Mouse (Mus musculus): Measurements from ENCODE around the gene Tnfsf9. TPM values are rescaled to one million over a fixed set of nuclear protein-coding genes. Genes with fewer than 3 reads are reported as not detected.

The Tnfsf9 gene
- polyA plus RNA-seq, 1 experiment from 2014 or later: 5.3 TPM

DNA sequence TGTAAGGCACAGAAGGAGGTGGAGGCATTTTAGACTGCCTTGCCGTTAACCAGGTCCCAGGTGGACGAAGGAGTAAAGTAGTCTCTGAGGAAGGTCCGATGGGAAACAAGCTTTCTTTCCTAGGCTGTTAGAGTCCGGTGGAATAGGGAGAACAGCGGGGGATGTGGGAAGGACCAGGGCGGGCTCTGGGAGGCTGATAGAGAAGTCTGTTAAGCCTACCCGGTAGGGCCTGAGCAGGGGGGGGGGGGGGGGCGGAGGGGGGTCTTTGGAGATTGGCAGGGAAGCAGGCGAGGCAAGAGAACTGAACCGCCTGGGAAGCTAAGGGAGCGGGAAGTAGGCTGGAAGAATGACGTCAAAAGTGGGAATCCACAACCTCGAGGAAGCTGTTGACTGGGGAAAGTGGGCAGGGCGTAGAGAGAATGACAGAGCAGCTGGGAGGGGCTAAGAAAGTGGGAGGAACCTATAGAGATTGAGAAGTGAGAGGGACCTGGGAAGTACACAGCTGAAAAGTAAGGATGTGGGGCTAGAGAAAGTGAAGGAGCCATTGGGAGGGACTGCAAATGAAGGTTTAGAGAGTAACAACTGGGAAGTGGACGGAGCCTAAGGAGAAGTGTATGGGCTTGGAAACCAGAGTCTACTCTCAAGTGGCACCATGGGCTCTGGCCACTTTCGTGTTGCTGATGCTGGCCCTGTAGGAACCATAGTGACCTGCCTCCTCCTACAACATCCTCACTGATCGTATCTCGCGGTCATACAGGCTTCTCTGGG, 9.1 kb upstream of the Tnfsf9 start:
- Histone ChIP-seq H3K9me3 (replicated peaks) (no peaks in the 10 kb centered on the region), H3K4me3 (peak overlapping the region; percentile 24), H3K27ac (ENCODE audit: poor library complexity, severe bottlenecking) (no peak overlapping the region), H3K9ac (peak overlapping the region; percentile 32; the same call in 1 of the 2 replicates), H3K4me1 (replicated peaks) (peaks cover 5% of the 10 kb centered on the region), H3K27me3 (replicated peaks) (peaks cover 5% of the 10 kb centered on the region), H3K36me3 (no peaks in the 10 kb centered on the region), H3K4me2 (peak overlapping the region; percentile 56)
- WGBS: 3% methylated on average over 18 of the region's 19 CpGs
- ATAC-seq (ENCODE audit: insufficient number of reproducible peaks, low FRiP score): peak; percentile 72

DNA sequence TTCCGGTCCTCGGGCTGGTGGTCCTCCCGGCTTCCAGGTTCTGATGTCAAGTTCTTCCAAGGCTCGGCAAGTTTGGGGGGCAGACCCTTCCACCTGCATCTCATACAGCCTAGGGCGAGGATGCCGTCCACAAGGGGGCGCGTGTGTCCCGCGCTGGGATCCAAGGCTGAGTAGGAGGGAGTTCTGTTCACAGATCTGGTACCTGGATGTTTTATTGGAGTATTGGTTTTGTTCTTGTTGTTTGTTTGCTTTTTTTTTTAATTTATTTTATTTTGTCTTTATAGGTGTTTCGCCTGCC, 8.6 kb upstream of the Tnfsf9 start:
- Histone ChIP-seq H3K4me1 (replicated peaks) (peaks cover 5% of the 10 kb centered on the region), H3K36me3 (no peaks in the 10 kb centered on the region), H3K27ac (ENCODE audit: poor library complexity, severe bottlenecking) (no peak overlapping the region), H3K4me2 (peak overlapping the region; percentile 56), H3K9ac (no peak overlapping the region), H3K27me3 (replicated peaks) (peaks cover 5% of the 10 kb centered on the region), H3K9me3 (replicated peaks) (no peaks in the 10 kb centered on the region), H3K4me3 (peak overlapping the region; percentile 24)
- peak; percentile 74 for ATAC-seq (ENCODE audit: insufficient number of reproducible peaks, low FRiP score)
- whole genome bisulfite sequencing: under 1% methylated on average over 11 of the region's 11 CpGs

DNA sequence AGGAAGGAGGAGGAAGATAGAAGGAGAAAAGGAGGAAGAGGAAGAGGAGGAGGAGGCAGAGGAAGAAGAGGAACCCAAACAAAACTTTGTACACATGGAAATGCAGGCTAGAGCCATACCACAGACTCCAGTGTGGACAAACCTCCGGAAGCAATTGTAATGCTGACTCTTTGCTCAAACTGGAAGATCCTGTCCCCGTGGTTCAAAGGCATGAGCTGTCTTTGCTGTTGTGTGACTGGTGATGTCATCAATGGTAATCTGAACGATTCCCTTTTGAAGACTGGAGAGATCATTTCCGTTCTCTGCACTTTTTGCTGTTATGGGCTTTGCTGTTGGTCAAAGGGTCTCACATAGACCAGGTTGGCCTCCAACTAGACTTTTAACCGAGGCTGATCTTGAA, 6.8 kb upstream of the Tnfsf9 start:
- Histone ChIP-seq H3K4me1 (replicated peaks) (peaks cover 5% of the 10 kb centered on the region), H3K36me3 (no peaks in the 10 kb centered on the region), H3K27ac (ENCODE audit: poor library complexity, severe bottlenecking) (no peak overlapping the region), H3K4me2 (no peak overlapping the region), H3K9ac (no peak overlapping the region), H3K27me3 (replicated peaks) (peaks cover 5% of the 10 kb centered on the region), H3K4me3 (no peak overlapping the region), H3K9me3 (replicated peaks) (no peaks in the 10 kb centered on the region)
- ATAC-seq (ENCODE audit: insufficient number of reproducible peaks, low FRiP score): no peak
- 73% methylated on average over 5 of the region's 5 CpGs for WGBS

DNA sequence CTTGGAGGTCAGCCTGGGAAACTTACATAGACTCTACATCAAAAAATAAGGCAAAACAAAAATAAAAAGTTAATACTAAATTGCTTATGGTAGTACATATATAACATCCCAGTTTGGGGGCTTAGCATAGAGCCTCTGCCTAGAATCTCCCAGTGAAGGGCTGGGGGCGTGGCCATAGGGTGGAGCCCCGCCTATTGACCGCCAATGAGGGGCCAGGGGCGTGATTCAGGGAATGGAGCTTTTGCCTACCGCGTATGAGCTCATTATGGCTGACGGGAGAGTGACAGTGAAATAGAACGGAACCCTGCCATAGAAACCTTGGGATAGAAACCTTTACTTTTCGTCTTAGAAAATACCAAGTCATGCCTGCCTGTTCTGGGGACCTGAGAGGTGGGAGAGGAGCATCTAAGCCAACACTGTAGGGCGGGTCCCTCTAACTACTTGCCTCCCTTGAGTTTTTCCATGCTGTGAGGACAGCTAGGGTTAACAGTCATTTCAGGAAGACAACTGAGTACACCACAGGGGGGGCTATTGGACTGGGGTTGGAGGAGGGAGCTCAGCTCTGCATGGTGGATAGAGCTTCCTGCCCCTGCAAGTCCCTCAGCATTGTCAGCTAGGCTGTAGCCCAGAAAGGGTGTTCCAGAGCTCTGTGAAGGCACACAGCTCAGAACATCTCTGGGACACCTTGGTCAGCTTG, 5.3 kb upstream of the Tnfsf9 start:
- WGBS: 6% methylated on average over 10 of the region's 10 CpGs
- H3K36me3 ChIP-seq: no peaks in the 10 kb centered on the region
- peaks cover 11% of the 10 kb centered on the region for H3K4me1 ChIP-seq (replicated peaks)
- H3K27ac ChIP-seq (ENCODE audit: poor library complexity, severe bottlenecking): no peak overlapping the region
- no peaks in the 10 kb centered on the region for H3K9me3 ChIP-seq (replicated peaks)
- H3K4me2 ChIP-seq: peak overlapping the region; percentile 18; the same call in 1 of the 2 replicates
- H3K27me3 ChIP-seq (replicated peaks): peaks cover 5% of the 10 kb centered on the region
- no peak overlapping the region for H3K4me3 ChIP-seq
- ATAC-seq (ENCODE audit: insufficient number of reproducible peaks, low FRiP score): 0 out of 2 replicates have a peak, but pooled peaks have one; percentile 23
- H3K9ac ChIP-seq: no peak overlapping the region

DNA sequence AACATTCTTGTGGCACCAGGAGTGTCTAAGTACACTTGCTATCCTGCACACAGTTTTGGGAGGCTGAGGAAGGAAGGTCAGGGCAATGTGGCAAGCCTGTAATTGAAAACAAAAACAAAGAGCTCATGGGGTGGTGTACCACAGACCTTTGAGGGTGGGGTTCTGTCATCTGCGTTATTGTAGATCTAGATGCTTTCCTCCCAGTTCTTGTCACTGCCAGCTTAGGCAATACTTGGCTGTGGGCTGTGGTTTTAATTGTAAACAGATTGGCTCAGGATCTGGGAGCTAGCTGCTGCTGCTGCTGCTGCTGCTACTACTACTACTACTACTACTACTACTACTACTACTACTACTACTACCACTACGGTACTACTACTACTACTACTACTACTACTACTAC, 2.8 kb upstream of the Tnfsf9 start:
- no peak overlapping the region for H3K27ac ChIP-seq (ENCODE audit: poor library complexity, severe bottlenecking)
- no peak for ATAC-seq (ENCODE audit: insufficient number of reproducible peaks, low FRiP score)
- H3K36me3 ChIP-seq: no peaks in the 10 kb centered on the region
- no peak overlapping the region for H3K4me3 ChIP-seq
- no peak overlapping the region for H3K4me2 ChIP-seq
- H3K9ac ChIP-seq: no peak overlapping the region
- no peaks in the 10 kb centered on the region for H3K9me3 ChIP-seq (replicated peaks)
- 79% methylated on average over 2 of the region's 2 CpGs for WGBS
- no peaks in the 10 kb centered on the region for H3K27me3 ChIP-seq (replicated peaks)
- peaks cover 7% of the 10 kb centered on the region for H3K4me1 ChIP-seq (replicated peaks)

DNA sequence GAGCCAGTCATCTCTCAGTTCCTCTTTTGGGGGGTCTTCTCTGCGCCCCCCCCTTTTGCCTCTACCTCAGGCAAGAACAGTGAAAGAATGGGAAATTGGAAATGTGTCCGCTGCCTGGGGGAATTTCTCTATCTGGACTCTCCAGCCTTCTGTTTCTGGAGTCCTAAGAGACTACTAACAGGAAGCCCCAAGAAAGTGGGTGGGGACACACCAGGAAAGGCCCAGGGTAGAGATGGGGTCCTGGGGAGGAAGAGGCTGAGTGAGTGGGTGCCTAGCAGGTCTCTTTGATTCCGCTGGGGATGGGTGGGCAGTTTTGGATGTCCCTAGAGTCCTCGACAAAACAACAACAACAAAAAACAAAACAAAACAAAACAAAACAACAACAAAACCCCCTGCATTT, 629 bp upstream of the Tnfsf9 start:
- 30% methylated on average over 4 of the region's 4 CpGs for WGBS
- H3K9ac ChIP-seq: peak overlapping the region; percentile 82; the same call in 1 of the 2 replicates
- ATAC-seq (ENCODE audit: insufficient number of reproducible peaks, low FRiP score): no peak
- peak overlapping the region; percentile 71 for H3K4me3 ChIP-seq
- no peaks in the 10 kb centered on the region for H3K36me3 ChIP-seq
- H3K9me3 ChIP-seq (replicated peaks): no peaks in the 10 kb centered on the region
- H3K27ac ChIP-seq (ENCODE audit: poor library complexity, severe bottlenecking): no peak overlapping the region
- peak overlapping the region; percentile 98 for H3K4me2 ChIP-seq
- no peaks in the 10 kb centered on the region for H3K27me3 ChIP-seq (replicated peaks)
- peaks cover 16% of the 10 kb centered on the region for H3K4me1 ChIP-seq (replicated peaks)

DNA sequence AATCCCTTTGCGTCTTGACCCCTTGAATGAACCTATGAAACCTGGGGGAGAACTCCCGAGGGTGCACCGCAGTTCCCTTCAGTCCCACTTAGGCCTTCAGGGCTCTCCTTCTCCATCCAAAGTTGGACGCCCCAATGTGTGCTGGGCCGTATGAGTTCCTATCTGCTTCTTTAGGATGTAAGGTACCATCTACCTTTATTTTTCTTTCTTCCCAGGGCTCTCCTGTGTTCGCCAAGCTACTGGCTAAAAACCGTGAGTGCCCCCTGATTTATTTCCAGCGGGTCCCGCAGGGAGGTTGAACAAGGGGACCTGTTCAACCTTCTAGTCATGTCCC, 877 bp downstream of the Tnfsf9 start:
- Histone ChIP-seq H3K9ac (peak overlapping the region; percentile 82; the same call in 1 of the 2 replicates), H3K4me1 (replicated peaks) (peaks cover 16% of the 10 kb centered on the region), H3K4me3 (peak overlapping the region; percentile 71), H3K4me2 (peak overlapping the region; percentile 98), H3K27me3 (replicated peaks) (no peaks in the 10 kb centered on the region), H3K27ac (ENCODE audit: poor library complexity, severe bottlenecking) (no peak overlapping the region), H3K9me3 (replicated peaks) (no peaks in the 10 kb centered on the region), H3K36me3 (no peaks in the 10 kb centered on the region)
- 16% methylated on average over 9 of the region's 9 CpGs for WGBS
- ATAC-seq (ENCODE audit: insufficient number of reproducible peaks, low FRiP score): no peak

DNA sequence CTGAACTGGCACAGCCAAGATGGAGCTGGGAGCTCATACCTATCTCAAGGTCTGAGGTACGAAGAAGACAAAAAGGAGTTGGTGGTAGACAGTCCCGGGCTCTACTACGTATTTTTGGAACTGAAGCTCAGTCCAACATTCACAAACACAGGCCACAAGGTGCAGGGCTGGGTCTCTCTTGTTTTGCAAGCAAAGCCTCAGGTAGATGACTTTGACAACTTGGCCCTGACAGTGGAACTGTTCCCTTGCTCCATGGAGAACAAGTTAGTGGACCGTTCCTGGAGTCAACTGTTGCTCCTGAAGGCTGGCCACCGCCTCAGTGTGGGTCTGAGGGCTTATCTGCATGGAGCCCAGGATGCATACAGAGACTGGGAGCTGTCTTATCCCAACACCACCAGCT, 1.9 kb downstream of the Tnfsf9 start:
- Histone ChIP-seq H3K9ac (no peak overlapping the region), H3K4me1 (replicated peaks) (peaks cover 16% of the 10 kb centered on the region), H3K36me3 (no peaks in the 10 kb centered on the region), H3K4me2 (no peak overlapping the region), H3K27ac (ENCODE audit: poor library complexity, severe bottlenecking) (no peak overlapping the region), H3K27me3 (replicated peaks) (no peaks in the 10 kb centered on the region), H3K4me3 (no peak overlapping the region), H3K9me3 (replicated peaks) (no peaks in the 10 kb centered on the region)
- ATAC-seq (ENCODE audit: insufficient number of reproducible peaks, low FRiP score): no peak
- WGBS: 79% methylated on average over 5 of the region's 5 CpGs

DNA sequence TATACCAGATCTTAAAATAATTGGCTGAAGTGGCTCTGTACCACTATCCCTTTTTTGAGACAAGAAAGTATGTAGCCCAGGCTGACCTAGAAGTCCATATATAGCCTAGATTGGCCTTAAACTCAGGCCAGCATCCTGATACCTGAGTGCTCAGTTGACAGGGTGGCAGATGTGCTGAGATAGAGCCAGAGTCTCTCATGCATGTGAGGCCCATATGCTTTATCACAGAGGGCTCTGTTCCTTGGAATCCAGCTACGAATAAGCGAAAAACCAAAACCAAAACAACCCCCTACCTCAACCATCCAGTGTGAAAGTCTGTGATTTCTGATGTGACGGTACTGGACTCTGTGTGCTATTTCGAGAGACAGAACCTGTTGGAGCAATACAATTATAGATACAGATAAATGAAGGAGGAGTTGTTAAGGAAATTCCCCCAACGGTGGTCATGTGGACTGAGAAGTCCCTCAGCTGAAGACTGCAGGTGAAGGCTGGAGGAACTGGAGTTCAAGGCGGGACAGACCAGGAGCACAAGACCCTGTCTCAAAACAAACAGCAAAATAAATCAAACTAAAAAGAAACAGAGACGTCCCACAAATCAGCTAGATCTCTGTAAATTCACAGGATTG, 3.0 kb downstream of the Tnfsf9 start:
- WGBS: 67% methylated on average over 7 of the region's 7 CpGs
- Histone ChIP-seq H3K4me1 (replicated peaks) (peaks cover 16% of the 10 kb centered on the region), H3K27ac (ENCODE audit: poor library complexity, severe bottlenecking) (no peak overlapping the region)

DNA sequence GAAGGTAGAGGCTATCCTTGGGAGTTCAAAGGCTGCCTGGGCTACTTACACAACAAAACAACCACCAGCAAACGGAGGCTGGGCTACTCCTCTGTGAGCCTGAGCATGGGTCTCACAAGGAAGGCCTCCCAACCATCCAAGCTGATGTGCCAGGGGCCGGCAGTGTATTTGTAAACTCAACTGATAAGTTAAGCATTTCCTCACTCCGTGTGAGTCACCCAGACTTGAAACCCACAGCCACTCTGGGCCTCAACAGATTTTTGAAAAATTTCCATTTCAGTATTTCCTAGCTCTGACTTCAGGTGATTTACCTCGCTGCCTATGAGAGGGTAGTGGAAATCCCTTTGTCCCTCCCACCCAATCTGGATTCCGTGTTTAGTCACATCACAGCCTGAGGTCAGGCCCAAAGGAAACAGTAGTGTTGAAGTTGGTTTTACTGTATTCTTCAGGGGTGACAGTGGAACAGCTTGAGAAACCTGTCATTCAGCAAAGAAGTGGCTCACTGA, 3.6 kb downstream of the Tnfsf9 start:
- 31% methylated on average over 5 of the region's 5 CpGs for WGBS
- ATAC-seq (ENCODE audit: insufficient number of reproducible peaks, low FRiP score): no peak
- Histone ChIP-seq H3K4me3 (no peak overlapping the region), H3K36me3 (no peaks in the 10 kb centered on the region), H3K4me2 (no peak overlapping the region), H3K9me3 (replicated peaks) (no peaks in the 10 kb centered on the region), H3K27me3 (replicated peaks) (no peaks in the 10 kb centered on the region), H3K27ac (ENCODE audit: poor library complexity, severe bottlenecking) (no peak overlapping the region), H3K4me1 (replicated peaks) (peaks cover 16% of the 10 kb centered on the region), H3K9ac (no peak overlapping the region)

More for the DNA sequence above, 3.0 kb downstream of the Tnfsf9 start:
- Histone ChIP-seq H3K4me2 (no peak overlapping the region), H3K36me3 (no peaks in the 10 kb centered on the region), H3K27me3 (replicated peaks) (no peaks in the 10 kb centered on the region), H3K9me3 (replicated peaks) (no peaks in the 10 kb centered on the region), H3K4me3 (no peak overlapping the region), H3K9ac (no peak overlapping the region)
- no peak for ATAC-seq (ENCODE audit: insufficient number of reproducible peaks, low FRiP score)

DNA sequence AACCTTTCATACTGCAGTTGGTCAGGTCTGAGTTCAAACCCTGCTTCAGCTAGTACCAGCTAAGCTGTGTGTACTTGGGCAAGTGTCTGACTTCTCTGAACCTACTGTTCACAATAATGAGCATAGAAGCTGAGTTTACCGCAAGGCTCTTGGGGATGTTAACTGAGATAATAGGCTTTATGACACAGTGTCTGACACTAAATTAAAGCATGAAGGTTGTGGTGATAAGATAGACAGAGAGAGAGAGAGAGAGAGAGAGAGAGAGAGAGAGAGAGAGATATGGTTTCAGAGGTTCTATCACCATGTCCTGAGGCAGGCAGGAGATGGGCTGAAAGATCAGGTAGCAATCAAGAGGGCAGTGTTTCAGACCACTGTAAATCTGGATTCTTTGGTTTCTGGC, 4.9 kb downstream of the Tnfsf9 start:
- Histone ChIP-seq H3K27ac (ENCODE audit: poor library complexity, severe bottlenecking) (no peak overlapping the region), H3K4me3 (no peak overlapping the region), H3K27me3 (replicated peaks) (no peaks in the 10 kb centered on the region; the same call in 1 of the 2 replicates), H3K9ac (no peak overlapping the region), H3K36me3 (no peaks in the 10 kb centered on the region), H3K4me2 (no peak overlapping the region), H3K9me3 (replicated peaks) (no peaks in the 10 kb centered on the region), H3K4me1 (replicated peaks) (peaks cover 9% of the 10 kb centered on the region; the same call in 1 of the 2 replicates)
- 76% methylated on average over 1 of the region's 1 CpGs for WGBS
- no peak for ATAC-seq (ENCODE audit: insufficient number of reproducible peaks, low FRiP score)
